Mouse (Mus musculus): ENCODE results near the gene Cyp2d9.
"Not testable (repeated sequence)": the region's sequence is repeated elsewhere in the genome, so short reads cannot be mapped to it uniquely, and the experiment has no call there.

Cyp2d9 gene

GRCm38 (mm10) chr15:82450045-82450444 lies 16.8 kb downstream of the Cyp2d9 start:
- not testable (repeated sequence) for DNase-seq (ENCODE audit: low read depth, low spot score)

GRCm38 (mm10) chr15:82452133-82452532 lies 18.9 kb downstream of the Cyp2d9 start:
- not testable (repeated sequence) for DNase-seq (ENCODE audit: low read depth, low spot score)

- DNase-seq (ENCODE audit: low read depth, low spot score) = not testable (repeated sequence)
Measured at GRCm38 (mm10) chr15:82453501-82453900, 20.3 kb downstream of the Cyp2d9 start.

- not testable (repeated sequence) for DNase-seq (ENCODE audit: low read depth, low spot score)
Measured at GRCm38 (mm10) chr15:82456086-82456790, 23.0 kb downstream of the Cyp2d9 start.

GRCm38 (mm10) chr15:82457064-82458021 lies 24.1 kb downstream of the Cyp2d9 start:
- no peak for DNase-seq (ENCODE audit: low read depth, low spot score)

GRCm38 (mm10) chr15:82459266-82459665 lies 26.0 kb downstream of the Cyp2d9 start:
- DNase-seq (ENCODE audit: low read depth, low spot score) = not testable (repeated sequence)

- DNase-seq (ENCODE audit: low read depth, low spot score) = no peak
Measured at GRCm38 (mm10) chr15:82464701-82465100, 31.5 kb downstream of the Cyp2d9 start.

- DNase-seq (ENCODE audit: low read depth, low spot score) = not testable (repeated sequence)
Measured at GRCm38 (mm10) chr15:82494273-82494672, 61.0 kb downstream of the Cyp2d9 start.
